Mouse (Mus musculus) Patski (cell line): ENCODE data around the gene Mcmbp. TPM values are rescaled to one million over a fixed set of nuclear protein-coding genes. Genes with fewer than 3 reads are reported as not detected.
"Not testable (repeated sequence)": the region's sequence is repeated elsewhere in the genome, so short reads cannot be mapped to it uniquely, and the experiment has no call there.

ENCODE experiments used
- ATAC-seq: fragments of 100-300 bp; one replicate; pipeline ENCODE4 v1.8.0; 2021
- CTCF ChIA-PET: fragments of 350-600 bp; sonication (Branson Sonifier 250); formaldehyde crosslinking; loops from one replicate; lab custom pipeline; 2022; ENCODE audit warnings: inconsistent platforms; lab: Charles Lee
- POLR2A ChIA-PET: fragments of 350-600 bp; sonication (Branson Sonifier 250); formaldehyde crosslinking; loops from one replicate; lab custom pipeline; 2022; ENCODE audit warnings: antibody characterized with exemption, inconsistent platforms; lab: Charles Lee
- DNase-seq: peaks from one replicate; pipeline ENCODE4 v3.0.0-alpha.2; 2011; ENCODE audit warnings: low read depth, low spot score
- H3K27me3 ChIP-seq: fragments of 371-371 bp; one replicate; pipeline ENCODE4 v1.5.1; 2021
- CTCF ChIP-seq: fragments of 100-300 bp; IDR thresholded peaks from one replicate; pipeline ENCODE4 v1.5.1; 2021
- in situ Hi-C: fragments of 300-500 bp; cut with MboI; formaldehyde crosslinking; loops from 3 replicates; pipeline ENCODE4 v1.11.1; 2018; ENCODE audit warnings: low pct_unique_long_range_greater_than_20kb, mixed read lengths
- polyA plus RNA-seq: library from polyadenylated mRNA; unstranded; gene quantifications from one replicate; pipeline ENCODE4 v1.2.3, GENCODE M21; 2021

Mcmbp gene
- polyA plus RNA-seq, 1 experiment from 2014 or later = 40.4 TPM

DNA sequence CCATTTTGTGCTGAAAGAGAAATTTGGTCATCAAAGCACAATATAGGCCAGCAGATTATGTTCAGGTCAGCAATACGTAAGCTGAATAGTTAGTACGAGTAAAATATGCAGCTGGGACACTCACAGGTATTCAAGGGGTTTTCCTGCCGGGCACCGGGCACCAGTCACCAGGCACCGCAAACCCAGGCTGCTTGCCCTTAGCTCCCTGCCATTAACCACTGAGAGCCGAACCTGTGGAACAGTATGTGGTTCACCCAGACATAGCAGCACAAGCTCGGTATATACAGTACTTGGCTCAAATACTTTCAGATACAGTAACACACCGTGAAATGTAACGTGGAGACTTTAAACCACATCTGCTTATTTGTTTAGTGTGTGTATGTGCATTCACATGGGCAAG, 15.1 kb downstream of the Mcmbp start:
- DNase-seq = no peak
- H3K27me3 ChIP-seq = no peaks in the 10 kb centered on the region
- TF ChIP-seq CTCF = no peak
- in situ Hi-C loops = loop anchor here (25.0 kb wide), 1 partner anchor 88 kb away; no protein-coding TSS in a partner anchor
- no peak for ATAC-seq
- ChIA-PET POLR2A (no interaction called here), CTCF (interaction anchor here (0.8 to 2.9 kb wide), 8 partner anchors 10 to 504 kb away, joined by 3 to 39 read pairs (median 6); partner anchors contain the start of gene Mcmbp)

DNA sequence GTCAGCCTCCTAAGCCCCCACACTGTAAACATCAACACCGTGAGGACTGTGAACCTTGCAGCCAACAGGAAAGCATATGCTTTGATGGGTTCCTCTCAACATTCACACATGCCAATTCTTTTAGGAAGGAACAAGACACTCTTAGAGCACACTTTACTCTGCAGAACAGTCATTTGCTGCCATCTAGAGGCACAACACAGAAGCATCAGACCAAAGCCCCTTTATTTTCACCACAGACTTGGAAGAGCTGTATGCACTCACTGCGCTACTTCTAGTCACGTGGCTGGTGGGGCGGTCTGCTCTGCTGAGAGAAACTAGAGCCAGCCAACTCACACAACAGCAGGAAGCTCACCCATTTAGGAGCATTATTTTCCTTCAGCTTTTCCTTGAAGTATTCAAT, 15.5 kb downstream of the Mcmbp start:
- DNase-seq (no peak), ATAC-seq (peak; percentile 54)
- peak; percentile 72 for TF ChIP-seq CTCF
- no peaks in the 10 kb centered on the region for H3K27me3 ChIP-seq
- in situ Hi-C loops = loop anchor here (25.0 kb wide), 1 partner anchor 87 kb away; no protein-coding TSS in a partner anchor
- ChIA-PET POLR2A (no interaction called here), CTCF (interaction anchor here (0.8 to 2.9 kb wide), 8 partner anchors 9 to 503 kb away, joined by 3 to 39 read pairs (median 6); partner anchors contain the start of gene Mcmbp)

DNA sequence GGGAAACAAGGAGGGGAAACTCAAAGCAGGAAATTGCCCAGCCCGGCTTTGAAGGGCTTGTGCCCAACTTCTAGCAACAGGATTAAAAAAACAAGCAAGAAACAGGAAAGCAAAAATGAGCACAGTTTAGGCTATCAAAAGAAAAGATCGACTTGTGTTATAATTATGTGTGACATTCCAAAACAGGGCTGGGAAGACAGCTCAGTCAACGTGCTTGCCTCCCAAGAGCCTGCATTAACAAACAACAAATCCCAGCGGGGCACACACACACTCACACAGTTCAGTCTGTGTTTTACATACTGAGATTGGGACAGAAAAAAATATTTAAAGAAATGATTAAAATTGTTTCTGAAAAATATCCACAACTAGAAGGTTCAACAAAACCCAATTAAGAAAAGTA, 22.3 kb downstream of the Mcmbp start:
- no peak for DNase-seq
- ChIA-PET CTCF (interaction anchor here (3.2 to 4.7 kb wide), 2 partner anchors 7 to 12 kb away, joined by 9 to 26 read pairs; no protein-coding TSS in a partner anchor), POLR2A (no interaction called here)
- TF ChIP-seq CTCF = no peak
- no peak for ATAC-seq
- H3K27me3 ChIP-seq = no peaks in the 10 kb centered on the region
- in situ Hi-C loops = no loop called here

DNA sequence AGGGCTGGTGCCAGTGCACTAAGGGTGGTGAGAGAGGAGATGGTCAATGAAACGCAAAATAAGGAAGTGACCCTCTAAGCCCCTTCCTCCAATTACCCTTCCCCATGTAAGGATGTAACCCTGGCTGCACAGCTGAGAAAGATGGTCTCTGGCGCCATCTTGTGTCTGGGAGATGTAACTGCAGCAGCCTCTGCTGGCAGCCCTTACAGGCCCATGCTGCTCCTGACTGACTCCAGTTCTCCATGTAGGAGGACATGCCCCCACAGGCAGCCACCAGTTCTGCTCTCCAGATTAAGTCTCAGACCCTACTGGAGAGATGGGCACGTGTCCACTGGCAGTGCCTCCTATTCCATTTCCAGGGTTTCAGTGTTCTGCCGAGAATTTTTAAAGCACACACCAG, 34.6 kb downstream of the Mcmbp start:
- CTCF ChIA-PET = interaction anchor here (0.7 to 2.3 kb wide), 9 partner anchors 9 to 232 kb away, joined by 3 to 9 read pairs (median 3); no protein-coding TSS in a partner anchor
- TF ChIP-seq CTCF = peak; percentile 95
- POLR2A ChIA-PET = no interaction called here
- DNase-seq = no peak
- peak; percentile 51 for ATAC-seq
- in situ Hi-C loops = loop anchor here (5.0 kb wide), 1 partner anchor 283 kb away; no protein-coding TSS in a partner anchor
- H3K27me3 ChIP-seq = no peaks in the 10 kb centered on the region

DNA sequence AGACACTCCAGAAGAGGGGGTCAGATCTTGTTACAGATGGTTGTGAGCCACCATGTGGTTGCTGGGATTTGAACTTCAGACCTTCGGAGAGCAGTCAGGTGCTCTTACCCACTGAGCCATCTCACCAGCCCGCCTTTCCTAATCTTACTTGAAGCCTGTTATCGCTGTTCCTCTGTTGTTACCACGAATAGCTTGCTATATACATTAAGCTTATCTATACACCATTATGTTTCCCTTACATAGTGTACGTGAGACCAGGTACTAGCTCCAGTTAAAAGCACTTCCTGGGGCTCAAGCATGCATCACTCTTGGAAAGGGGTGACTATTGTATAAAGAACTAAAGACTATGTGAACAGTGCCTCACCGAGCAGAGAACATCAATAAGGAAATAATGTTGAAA, 40.3 kb downstream of the Mcmbp start:
- in situ Hi-C loops = loop anchor here (5.0 to 10.0 kb wide), 3 partner anchors 338 to 453 kb away; partner anchors contain the start of genes BC017158 and Tgfb1i1
- DNase-seq, ATAC-seq, H3K27me3 ChIP-seq: not testable (repeated sequence)
- ChIA-PET CTCF (interaction anchor here (1.1 to 2.6 kb wide), 3 partner anchors 9 to 25 kb away, joined by 3 to 7 read pairs (median 5); no protein-coding TSS in a partner anchor), POLR2A (interaction anchor here (0.8 to 1.2 kb wide), 2 partner anchors 239 to 402 kb away, joined by 3 to 9 read pairs; partner anchors contain the start of genes BC017158 and Tial1)

DNA sequence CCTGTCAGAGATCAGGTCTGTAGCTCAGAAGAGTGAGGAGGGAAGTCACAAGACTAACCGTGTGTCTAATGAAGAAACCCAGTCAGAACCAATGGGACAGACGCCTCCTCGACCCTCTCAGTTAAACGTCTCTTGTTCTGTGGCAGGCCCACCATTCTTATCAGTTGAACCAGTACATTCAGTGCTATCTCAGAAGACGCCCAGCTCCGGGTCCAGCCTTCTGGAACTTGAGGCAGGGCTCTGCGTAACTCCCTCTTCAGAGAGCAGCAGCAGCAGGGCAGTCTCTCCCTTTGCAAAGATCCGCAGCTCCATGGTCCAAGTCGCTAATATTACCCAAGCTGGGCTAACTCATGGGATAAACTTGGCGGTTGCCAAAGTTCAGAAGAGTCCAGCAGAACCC, 45.4 kb downstream of the Mcmbp start:
- in situ Hi-C loops = loop anchor here (5.0 to 10.0 kb wide), 3 partner anchors 218 to 400 kb away; partner anchors contain the start of gene BC017158
- TF ChIP-seq CTCF = no peak
- no peaks in the 10 kb centered on the region for H3K27me3 ChIP-seq
- ATAC-seq = no peak
- ChIA-PET CTCF (interaction anchor here (0.8 to 2.0 kb wide), 4 partner anchors 10 to 456 kb away, joined by 3 to 5 read pairs (median 3); no protein-coding TSS in a partner anchor), POLR2A (interaction anchor here (0.5 kb wide), 1 partner anchor 124 kb away, joined by 4 read pairs; no protein-coding TSS in a partner anchor)
- no peak for DNase-seq

DNA sequence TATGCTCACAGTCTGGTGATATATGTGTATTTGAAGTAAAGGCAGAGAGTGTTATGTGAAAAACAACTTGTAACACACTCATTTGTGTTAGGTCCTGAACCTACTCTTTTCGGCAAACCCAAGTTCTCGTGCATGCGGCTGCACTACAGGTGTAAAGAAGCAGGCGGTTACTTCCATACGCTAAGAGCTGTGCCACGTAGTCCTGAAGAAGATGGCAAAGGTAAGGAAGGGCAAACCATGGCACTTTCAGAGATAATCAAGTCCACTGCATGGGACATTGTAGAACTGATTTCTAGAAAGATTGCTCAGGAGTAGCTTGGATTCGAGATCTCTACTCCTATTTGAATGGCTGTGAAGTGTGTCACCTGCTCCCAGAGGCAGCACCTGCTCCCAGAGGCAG, 48.1 kb downstream of the Mcmbp start:
- no peak for DNase-seq
- TF ChIP-seq CTCF = no peak
- CTCF ChIA-PET = interaction anchor here (1.7 kb wide), 1 partner anchor 218 kb away, joined by 8 read pairs; no protein-coding TSS in a partner anchor
- no peaks in the 10 kb centered on the region for H3K27me3 ChIP-seq
- POLR2A ChIA-PET = no interaction called here
- ATAC-seq = no peak
- in situ Hi-C loops = loop anchor here (5.0 to 10.0 kb wide), 2 partner anchors 215 to 397 kb away; partner anchors contain the start of gene BC017158

DNA sequence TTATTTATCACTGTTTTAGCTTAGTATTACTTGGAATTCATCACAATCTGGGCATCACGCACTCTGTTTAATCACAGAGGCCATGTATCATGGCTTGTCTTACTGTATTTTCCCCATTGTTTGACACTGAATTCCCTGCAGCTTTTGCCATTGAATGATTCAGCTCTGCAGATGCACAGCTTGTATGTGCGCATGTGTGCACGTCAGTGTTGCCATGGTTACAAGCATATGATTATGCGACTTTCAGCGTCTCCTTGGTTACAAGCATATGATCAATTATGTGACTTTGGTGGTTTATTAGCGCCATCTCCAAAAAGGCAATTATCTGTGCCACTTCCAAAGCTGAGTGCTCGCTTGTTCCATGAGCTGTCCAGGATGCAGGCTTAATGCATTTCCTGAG, 49.5 kb downstream of the Mcmbp start:
- no peak for ATAC-seq
- no peak for TF ChIP-seq CTCF
- ChIA-PET POLR2A (interaction anchor here (1.7 kb wide), 1 partner anchor 167 kb away, joined by 5 read pairs; the partner anchor contains the start of gene Bag3), CTCF (interaction anchor here (0.9 to 1.9 kb wide), 6 partner anchors 10 to 234 kb away, joined by 3 to 10 read pairs (median 4); no protein-coding TSS in a partner anchor)
- in situ Hi-C loops = loop anchor here (5.0 to 10.0 kb wide), 2 partner anchors 213 to 396 kb away; partner anchors contain the start of gene BC017158
- H3K27me3 ChIP-seq = no peaks in the 10 kb centered on the region
- no peak for DNase-seq

DNA sequence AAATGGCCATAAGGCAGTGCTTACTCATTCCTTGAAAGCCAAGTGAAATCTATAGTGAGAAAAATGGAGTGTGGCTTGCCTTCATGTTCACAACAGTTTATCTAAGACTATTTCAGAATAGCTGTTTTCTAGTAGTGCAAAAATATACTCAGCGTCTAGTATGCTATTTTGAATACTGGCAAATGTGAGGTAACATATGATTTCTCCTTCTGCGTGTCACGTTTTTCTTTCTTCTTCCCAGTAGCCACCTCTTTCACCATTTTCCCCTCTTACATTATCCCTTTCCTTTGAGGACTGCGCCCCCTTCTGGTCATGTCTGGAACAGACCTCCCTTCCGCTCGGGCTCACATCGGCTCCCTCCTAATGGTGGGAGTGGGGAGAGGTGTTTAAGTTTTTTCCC, 50.2 kb downstream of the Mcmbp start:
- POLR2A ChIA-PET = interaction anchor here (1.7 kb wide), 1 partner anchor 167 kb away, joined by 5 read pairs; the partner anchor contains the start of gene Bag3
- in situ Hi-C loops = loop anchor here (5.0 to 10.0 kb wide), 2 partner anchors 213 to 395 kb away; partner anchors contain the start of gene BC017158
- ATAC-seq (no peak), DNase-seq (peak; percentile 12)
- TF ChIP-seq CTCF = peak; percentile 93
- no peaks in the 10 kb centered on the region for H3K27me3 ChIP-seq
- CTCF ChIA-PET = interaction anchor here (1.1 to 1.9 kb wide), 4 partner anchors 8 to 234 kb away, joined by 3 to 10 read pairs (median 5); no protein-coding TSS in a partner anchor

DNA sequence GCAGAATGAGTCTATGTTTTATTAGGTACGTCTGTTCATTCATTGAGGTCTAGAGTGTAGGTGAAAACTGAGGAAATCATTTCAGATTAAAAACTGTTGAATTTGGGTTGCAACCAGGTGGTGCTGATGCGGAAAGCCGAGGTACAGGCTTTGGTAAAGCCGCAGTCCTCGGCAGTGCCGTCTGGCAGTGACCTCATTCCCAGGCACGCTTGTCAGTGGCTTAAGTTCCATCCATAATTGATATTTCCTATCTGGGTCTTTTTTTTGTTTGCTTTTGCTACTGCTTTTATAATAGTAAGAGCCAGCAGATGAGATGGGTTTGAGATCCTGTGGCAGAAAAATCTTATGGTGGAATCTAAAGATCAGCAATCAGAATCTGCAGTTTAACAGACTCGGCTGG, 50.9 kb downstream of the Mcmbp start:
- no peaks in the 10 kb centered on the region for H3K27me3 ChIP-seq
- DNase-seq (no peak), ATAC-seq (no peak)
- no peak for TF ChIP-seq CTCF
- in situ Hi-C loops = no loop called here
- ChIA-PET POLR2A (interaction anchor here (1.7 kb wide), 1 partner anchor 166 kb away, joined by 5 read pairs; the partner anchor contains the start of gene Bag3), CTCF (interaction anchor here (1.1 to 1.9 kb wide), 3 partner anchors 9 to 233 kb away, joined by 3 to 10 read pairs (median 4); no protein-coding TSS in a partner anchor)
